Mouse (Mus musculus): ENCODE data around the gene Slc27a1. TPM values are rescaled to one million over a fixed set of nuclear protein-coding genes. Genes with fewer than 3 reads are reported as not detected.

Slc27a1 gene
- polyA plus RNA-seq, 1 experiment from 2014 or later: 81.7 TPM

DNA sequence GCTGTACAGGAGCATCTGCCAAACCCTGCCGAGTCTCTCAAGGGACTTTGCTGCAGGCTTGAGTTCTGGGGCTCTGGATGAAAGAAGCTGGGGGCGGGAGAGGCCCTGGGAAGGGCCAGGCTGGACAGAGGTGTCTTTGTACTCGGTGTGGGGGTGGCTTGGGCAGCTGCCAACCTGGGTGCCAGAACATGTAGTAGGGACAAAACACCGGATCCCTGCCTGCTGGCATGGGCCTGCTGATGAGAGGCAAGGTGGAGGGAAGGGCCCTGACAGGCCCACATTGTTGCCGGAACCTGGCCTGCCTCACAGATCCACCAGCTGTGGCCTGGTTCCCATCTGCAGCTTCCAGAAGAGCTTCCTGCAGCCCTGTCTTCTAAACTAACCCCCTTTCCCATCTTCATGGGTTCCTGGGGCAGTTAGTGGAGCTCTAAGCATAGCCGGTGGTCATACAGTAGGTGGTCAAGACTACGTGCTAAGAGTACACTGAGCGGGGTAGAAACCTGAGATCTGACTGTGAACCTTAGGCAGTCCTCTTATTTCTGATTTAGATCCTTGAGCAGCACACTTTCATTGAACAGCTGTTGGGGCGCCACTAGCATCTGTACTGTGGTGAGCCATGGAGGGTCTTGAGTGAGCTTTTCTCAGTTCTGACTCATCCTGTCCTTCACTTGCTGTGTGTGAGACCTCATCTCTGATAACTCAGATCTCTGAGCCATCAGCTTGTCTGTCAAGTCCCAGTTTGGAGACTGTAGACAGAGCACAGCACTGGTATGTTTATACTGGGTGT lies 4.4 kb downstream of the Slc27a1 start:
- Histone ChIP-seq H3K4me2 (peak overlapping the region; percentile 84), H3K9me3 (no peaks in the 10 kb centered on the region), H3K27me3 (peaks cover 11% of the 10 kb centered on the region; the same call in 1 of the 2 replicates), H3K4me3 (peak overlapping the region; percentile 66), H3K27ac (replicated peaks) (peak overlapping the region; percentile 80), H3K9ac (peak overlapping the region; percentile 18), H3K4me1 (replicated peaks) (peaks cover 53% of the 10 kb centered on the region), H3K36me3 (no peaks in the 10 kb centered on the region)
- ATAC-seq (ENCODE audit: low read depth): no peak
- 64% methylated on average over 9 of the region's 9 CpGs for WGBS

GRCm38 (mm10) chr8:71574426-71574825 lies 5.7 kb downstream of the Slc27a1 start:
- Histone ChIP-seq H3K27ac (replicated peaks) (no peak overlapping the region), H3K36me3 (peaks cover 1% of the 10 kb centered on the region; the same call in 1 of the 2 replicates), H3K27me3 (no peaks in the 10 kb centered on the region), H3K4me1 (replicated peaks) (peaks cover 40% of the 10 kb centered on the region), H3K4me3 (no peak overlapping the region), H3K4me2 (no peak overlapping the region), H3K9ac (no peak overlapping the region), H3K9me3 (no peaks in the 10 kb centered on the region)
- ATAC-seq (ENCODE audit: low read depth): no peak
- WGBS: 71% methylated on average over 7 of the region's 7 CpGs

DNA sequence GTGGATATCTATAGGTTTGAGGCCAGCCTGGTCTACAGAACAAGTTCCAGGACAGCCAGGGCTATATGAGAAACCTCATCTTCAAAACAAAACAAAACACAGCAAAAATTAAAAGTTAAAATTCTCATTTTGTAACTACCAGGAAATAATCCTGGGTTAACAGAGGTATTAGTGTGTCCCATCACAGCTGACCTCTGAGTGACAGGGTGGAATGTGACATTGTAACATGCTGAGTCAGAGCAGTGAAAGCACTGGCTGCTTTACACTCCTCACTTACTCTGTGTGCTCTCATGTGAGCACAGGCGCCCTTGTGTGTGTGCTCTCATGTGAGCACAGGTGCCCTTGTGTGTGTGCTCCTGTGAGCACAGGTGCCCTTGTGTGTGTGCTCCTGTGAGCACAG lies 6.3 kb downstream of the Slc27a1 start:
- Histone ChIP-seq H3K4me1 (replicated peaks) (peaks cover 44% of the 10 kb centered on the region), H3K4me2 (no peak overlapping the region), H3K36me3 (peaks cover 6% of the 10 kb centered on the region; the same call in 1 of the 2 replicates), H3K9me3 (no peaks in the 10 kb centered on the region), H3K27me3 (no peaks in the 10 kb centered on the region), H3K4me3 (no peak overlapping the region), H3K9ac (no peak overlapping the region), H3K27ac (replicated peaks) (no peak overlapping the region)
- 68% methylated on average over 1 of the region's 1 CpGs for WGBS
- no peak for ATAC-seq (ENCODE audit: low read depth)

- no peaks in the 10 kb centered on the region for H3K27me3 ChIP-seq
- no peak overlapping the region for H3K9ac ChIP-seq
- WGBS: 82% methylated on average over 4 of the region's 4 CpGs
- H3K4me2 ChIP-seq: no peak overlapping the region
- no peak overlapping the region for H3K27ac ChIP-seq (replicated peaks)
- peaks cover 31% of the 10 kb centered on the region for H3K36me3 ChIP-seq
- H3K4me1 ChIP-seq (replicated peaks): peaks cover 28% of the 10 kb centered on the region
- no peak for ATAC-seq (ENCODE audit: low read depth)
- H3K9me3 ChIP-seq: no peaks in the 10 kb centered on the region
- no peak overlapping the region for H3K4me3 ChIP-seq
Measured at GRCm38 (mm10) chr8:71577856-71578387, 9.2 kb downstream of the Slc27a1 start.

- H3K27me3 ChIP-seq: no peaks in the 10 kb centered on the region
- ATAC-seq (ENCODE audit: low read depth): no peak
- H3K27ac ChIP-seq (replicated peaks): no peak overlapping the region
- no peak overlapping the region for H3K4me2 ChIP-seq
- H3K4me1 ChIP-seq (replicated peaks): peaks cover 23% of the 10 kb centered on the region
- H3K9me3 ChIP-seq: no peaks in the 10 kb centered on the region
- H3K4me3 ChIP-seq: no peak overlapping the region
- 53% methylated on average over 1 of the region's 1 CpGs for WGBS
- H3K9ac ChIP-seq: no peak overlapping the region
- peaks cover 36% of the 10 kb centered on the region for H3K36me3 ChIP-seq
Measured at GRCm38 (mm10) chr8:71579009-71579408, 10.3 kb downstream of the Slc27a1 start.

DNA sequence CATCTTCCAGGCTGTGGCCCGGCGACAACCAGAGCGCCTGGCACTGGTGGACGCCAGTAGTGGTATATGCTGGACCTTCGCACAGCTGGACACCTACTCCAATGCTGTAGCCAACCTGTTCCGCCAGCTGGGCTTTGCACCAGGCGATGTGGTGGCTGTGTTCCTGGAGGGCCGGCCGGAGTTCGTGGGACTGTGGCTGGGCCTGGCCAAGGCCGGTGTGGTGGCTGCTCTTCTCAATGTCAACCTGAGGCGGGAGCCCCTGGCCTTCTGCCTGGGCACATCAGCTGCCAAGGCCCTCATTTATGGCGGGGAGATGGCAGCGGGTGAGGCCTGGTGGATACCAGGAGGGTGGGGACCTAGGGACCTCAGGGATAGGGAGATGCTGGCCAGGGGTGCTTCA lies 10.8 kb downstream of the Slc27a1 start:
- ATAC-seq (ENCODE audit: low read depth): no peak
- H3K27me3 ChIP-seq: no peaks in the 10 kb centered on the region
- WGBS: 84% methylated on average over 14 of the region's 14 CpGs
- H3K9me3 ChIP-seq: no peaks in the 10 kb centered on the region
- no peak overlapping the region for H3K4me3 ChIP-seq
- no peak overlapping the region for H3K4me2 ChIP-seq
- H3K27ac ChIP-seq (replicated peaks): 0 out of 2 replicates have a peak overlapping the region, but pooled peaks have one; percentile 5
- peaks cover 19% of the 10 kb centered on the region for H3K4me1 ChIP-seq (replicated peaks)
- no peak overlapping the region for H3K9ac ChIP-seq
- H3K36me3 ChIP-seq: peaks cover 40% of the 10 kb centered on the region

GRCm38 (mm10) chr8:71580201-71580600 lies 11.5 kb downstream of the Slc27a1 start:
- H3K4me2 ChIP-seq: no peak overlapping the region
- H3K4me1 ChIP-seq (replicated peaks): peaks cover 15% of the 10 kb centered on the region
- WGBS: 21% methylated on average over 9 of the region's 9 CpGs
- no peak; the same call in 1 of the 2 replicates for ATAC-seq (ENCODE audit: low read depth)
- H3K27me3 ChIP-seq: no peaks in the 10 kb centered on the region
- H3K9ac ChIP-seq: no peak overlapping the region
- H3K4me3 ChIP-seq: no peak overlapping the region
- H3K36me3 ChIP-seq: peaks cover 48% of the 10 kb centered on the region
- no peak overlapping the region for H3K27ac ChIP-seq (replicated peaks)
- no peaks in the 10 kb centered on the region for H3K9me3 ChIP-seq

DNA sequence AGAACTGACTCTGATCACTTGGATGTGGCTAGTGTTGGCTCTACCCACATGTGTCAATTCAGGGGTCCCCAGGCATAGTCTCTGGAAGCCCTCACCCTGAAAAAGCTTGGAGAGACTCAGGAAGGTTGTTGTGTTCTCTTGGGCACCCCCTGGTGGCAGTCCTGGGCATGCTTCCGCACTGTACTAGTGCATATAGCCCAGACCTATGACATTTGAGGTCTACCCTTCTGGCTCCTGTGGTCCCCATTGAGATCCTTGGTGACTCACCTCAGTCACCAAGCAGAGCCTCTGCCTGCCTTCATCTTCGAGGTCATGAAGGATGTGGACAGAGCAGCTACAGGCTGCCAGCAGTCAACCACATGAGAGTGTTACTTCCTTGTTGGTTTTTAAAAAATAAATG lies 18.2 kb downstream of the Slc27a1 start:
- Histone ChIP-seq H3K4me2 (no peak overlapping the region), H3K4me3 (no peak overlapping the region), H3K9ac (no peak overlapping the region), H3K9me3 (no peaks in the 10 kb centered on the region), H3K4me1 (replicated peaks) (peaks cover 11% of the 10 kb centered on the region), H3K36me3 (peaks cover 45% of the 10 kb centered on the region), H3K27me3 (no peaks in the 10 kb centered on the region), H3K27ac (replicated peaks) (no peak overlapping the region)
- 72% methylated on average over 2 of the region's 2 CpGs for WGBS
- ATAC-seq (ENCODE audit: low read depth): no peak

- Histone ChIP-seq H3K9ac (no peak overlapping the region), H3K4me1 (replicated peaks) (peaks cover 25% of the 10 kb centered on the region), H3K9me3 (no peaks in the 10 kb centered on the region), H3K36me3 (peaks cover 36% of the 10 kb centered on the region), H3K4me2 (no peak overlapping the region), H3K27me3 (no peaks in the 10 kb centered on the region), H3K4me3 (no peak overlapping the region), H3K27ac (replicated peaks) (no peak overlapping the region)
- 66% methylated on average over 3 of the region's 3 CpGs for WGBS
- ATAC-seq (ENCODE audit: low read depth): no peak
Measured at GRCm38 (mm10) chr8:71588762-71589161, 20.1 kb downstream of the Slc27a1 start.

DNA sequence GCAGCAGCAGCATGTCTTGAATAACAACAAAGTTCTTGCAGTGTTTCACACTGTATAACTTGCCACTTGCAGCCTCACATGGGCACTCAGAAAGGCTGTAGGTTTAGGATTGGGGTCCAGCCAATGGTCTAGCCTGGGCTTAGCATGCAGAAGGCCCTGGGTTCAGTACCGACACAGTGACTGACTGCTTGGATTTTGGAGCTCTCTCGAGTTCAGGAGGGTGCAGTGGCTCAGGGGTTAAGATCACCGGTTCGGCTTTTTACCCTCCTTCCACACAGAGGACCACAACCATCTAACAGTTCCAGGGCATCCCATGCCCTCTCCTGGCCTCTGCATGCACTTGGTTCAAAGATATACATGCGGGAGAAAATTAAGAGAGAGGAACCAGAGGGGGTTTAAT lies 22.3 kb downstream of the Slc27a1 start:
- no peaks in the 10 kb centered on the region for H3K9me3 ChIP-seq
- ATAC-seq (ENCODE audit: low read depth): no peak
- H3K4me3 ChIP-seq: peak overlapping the region; percentile 68
- peaks cover 35% of the 10 kb centered on the region for H3K4me1 ChIP-seq (replicated peaks)
- 27% methylated on average over 5 of the region's 5 CpGs for WGBS
- peaks cover 20% of the 10 kb centered on the region for H3K36me3 ChIP-seq
- peak overlapping the region; percentile 92 for H3K9ac ChIP-seq
- H3K4me2 ChIP-seq: peak overlapping the region; percentile 92
- H3K27me3 ChIP-seq: no peaks in the 10 kb centered on the region
- peak overlapping the region; percentile 98 for H3K27ac ChIP-seq (replicated peaks)

GRCm38 (mm10) chr8:71591471-71592373 lies 23.0 kb downstream of the Slc27a1 start, which contains the start of gene Pgls:
Gene Pgls, plus strand, starts transcription at chr8:71592176.
- Histone ChIP-seq H3K27me3 (no peaks in the 10 kb centered on the region), H3K4me3 (peak within 1 kb of the TSS; percentile 68), H3K36me3 (peaks cover 13% of the 10 kb centered on the region), H3K9me3 (no peaks in the 10 kb centered on the region), H3K4me1 (replicated peaks) (peaks cover 41% of the 10 kb centered on the region), H3K4me2 (peak within 1 kb of the TSS; percentile 92), H3K9ac (peak within 1 kb of the TSS; percentile 92), H3K27ac (replicated peaks) (peak within 1 kb of the TSS; percentile 98)
- WGBS: under 1% methylated on average over 71 of the region's 71 CpGs
- ATAC-seq (ENCODE audit: low read depth): peak; percentile 89
